Mouse (Mus musculus): Measurements from ENCODE around the gene Castor1. TPM values are rescaled to one million over a fixed set of nuclear protein-coding genes. Genes with fewer than 3 reads are reported as not detected.

Gene Castor1
- polyA plus RNA-seq, 1 experiment from 2014 or later, result 1.8 TPM

GRCm38 (mm10) chr11:4261188-4261494, 43.1 kb downstream of the Castor1 start:
- Histone ChIP-seq H3K27ac (peak overlapping the region; percentile 32), H3K9me3 (replicated peaks) (no peaks in the 10 kb centered on the region), H3K4me3 (no peak overlapping the region), H3K4me1 (peaks cover 48% of the 10 kb centered on the region), H3K36me3 (no peaks in the 10 kb centered on the region), H3K27me3 (ENCODE audit: low read depth, poor library complexity, severe bottlenecking) (peaks cover 35% of the 10 kb centered on the region)
- DNase-seq (ENCODE audit: low spot score), result peak; percentile 55
- 55% methylated on average over 7 of the region's 7 CpGs for WGBS

- DNase-seq (ENCODE audit: low spot score), result peak; percentile 31
- H3K27me3 ChIP-seq (ENCODE audit: low read depth, poor library complexity, severe bottlenecking), result peaks cover 43% of the 10 kb centered on the region
- 53% methylated on average over 5 of the region's 5 CpGs for whole genome bisulfite sequencing
- H3K4me1 ChIP-seq, result peaks cover 56% of the 10 kb centered on the region
- no peak overlapping the region for H3K27ac ChIP-seq
- no peaks in the 10 kb centered on the region for H3K36me3 ChIP-seq
- no peaks in the 10 kb centered on the region for H3K9me3 ChIP-seq (replicated peaks)
- no peak overlapping the region for H3K4me3 ChIP-seq
Observed at GRCm38 (mm10) chr11:4261969-4262368, 43.9 kb downstream of the Castor1 start.

- DNase-seq (ENCODE audit: low spot score), result peak; percentile 31
- Histone ChIP-seq H3K4me1 (peaks cover 61% of the 10 kb centered on the region), H3K36me3 (no peaks in the 10 kb centered on the region), H3K4me3 (no peak overlapping the region), H3K27me3 (ENCODE audit: low read depth, poor library complexity, severe bottlenecking) (peaks cover 52% of the 10 kb centered on the region), H3K27ac (peak overlapping the region; percentile 12; the same call in 1 of the 2 replicates), H3K9me3 (replicated peaks) (no peaks in the 10 kb centered on the region)
- WGBS, result 18% methylated on average over 7 of the region's 7 CpGs
Observed at GRCm38 (mm10) chr11:4262847-4263246, 44.8 kb downstream of the Castor1 start.

GRCm38 (mm10) chr11:4263296-4263695, 45.3 kb downstream of the Castor1 start:
- no peak overlapping the region for H3K4me3 ChIP-seq
- WGBS, result 26% methylated on average over 1 of the region's 1 CpGs
- H3K27me3 ChIP-seq (ENCODE audit: low read depth, poor library complexity, severe bottlenecking), result peaks cover 57% of the 10 kb centered on the region
- H3K4me1 ChIP-seq, result peaks cover 61% of the 10 kb centered on the region
- peak; percentile 30 for DNase-seq (ENCODE audit: low spot score)
- H3K36me3 ChIP-seq, result no peaks in the 10 kb centered on the region
- no peaks in the 10 kb centered on the region for H3K9me3 ChIP-seq (replicated peaks)
- H3K27ac ChIP-seq, result peak overlapping the region; percentile 12; the same call in 1 of the 2 replicates

GRCm38 (mm10) chr11:4264066-4264465, 46.0 kb downstream of the Castor1 start:
- H3K36me3 ChIP-seq, result no peaks in the 10 kb centered on the region
- no peak for DNase-seq (ENCODE audit: low spot score)
- H3K9me3 ChIP-seq (replicated peaks), result no peaks in the 10 kb centered on the region
- peaks cover 57% of the 10 kb centered on the region for H3K4me1 ChIP-seq
- H3K4me3 ChIP-seq, result no peak overlapping the region
- no peak overlapping the region for H3K27ac ChIP-seq
- WGBS, result 74% methylated on average over 7 of the region's 7 CpGs
- peaks cover 64% of the 10 kb centered on the region for H3K27me3 ChIP-seq (ENCODE audit: low read depth, poor library complexity, severe bottlenecking)

GRCm38 (mm10) chr11:4266271-4267201, 48.5 kb downstream of the Castor1 start:
- Histone ChIP-seq H3K27me3 (ENCODE audit: low read depth, poor library complexity, severe bottlenecking) (peaks cover 89% of the 10 kb centered on the region), H3K27ac (peak overlapping the region; percentile 77), H3K4me1 (peaks cover 49% of the 10 kb centered on the region), H3K36me3 (no peaks in the 10 kb centered on the region), H3K4me3 (peak overlapping the region; percentile 63), H3K9me3 (replicated peaks) (no peaks in the 10 kb centered on the region)
- peak; percentile 65 for DNase-seq (ENCODE audit: low spot score)
- WGBS, result under 1% methylated on average over 61 of the region's 61 CpGs

GRCm38 (mm10) chr11:4267202-4267578, 49.2 kb downstream of the Castor1 start:
- 3% methylated on average over 13 of the region's 13 CpGs for WGBS
- Histone ChIP-seq H3K36me3 (no peaks in the 10 kb centered on the region), H3K27ac (peak overlapping the region; percentile 77; the same call in 1 of the 2 replicates), H3K27me3 (ENCODE audit: low read depth, poor library complexity, severe bottlenecking) (peaks cover 90% of the 10 kb centered on the region), H3K4me3 (peak overlapping the region; percentile 63), H3K9me3 (replicated peaks) (no peaks in the 10 kb centered on the region), H3K4me1 (peaks cover 42% of the 10 kb centered on the region)
- no peak for DNase-seq (ENCODE audit: low spot score)

- Histone ChIP-seq H3K4me1 (peaks cover 29% of the 10 kb centered on the region), H3K4me3 (no peak overlapping the region), H3K27ac (no peak overlapping the region), H3K27me3 (ENCODE audit: low read depth, poor library complexity, severe bottlenecking) (peaks cover 80% of the 10 kb centered on the region), H3K36me3 (no peaks in the 10 kb centered on the region), H3K9me3 (replicated peaks) (no peaks in the 10 kb centered on the region)
- no peak for DNase-seq (ENCODE audit: low spot score)
- 85% methylated on average over 6 of the region's 6 CpGs for WGBS
Observed at GRCm38 (mm10) chr11:4268500-4268899, 50.5 kb downstream of the Castor1 start.

- Histone ChIP-seq H3K36me3 (no peaks in the 10 kb centered on the region), H3K9me3 (replicated peaks) (no peaks in the 10 kb centered on the region), H3K4me3 (no peak overlapping the region), H3K27ac (0 out of 2 replicates have a peak overlapping the region, but pooled peaks have one; percentile 31), H3K4me1 (peaks cover 22% of the 10 kb centered on the region), H3K27me3 (ENCODE audit: low read depth, poor library complexity, severe bottlenecking) (peaks cover 62% of the 10 kb centered on the region)
- DNase-seq (ENCODE audit: low spot score), result no peak
- 28% methylated on average over 20 of the region's 20 CpGs for WGBS
Observed at GRCm38 (mm10) chr11:4270744-4271459, 52.9 kb downstream of the Castor1 start.

- Histone ChIP-seq H3K36me3 (no peaks in the 10 kb centered on the region), H3K4me3 (no peak overlapping the region), H3K4me1 (peaks cover 22% of the 10 kb centered on the region), H3K27ac (no peak overlapping the region), H3K9me3 (replicated peaks) (no peaks in the 10 kb centered on the region), H3K27me3 (ENCODE audit: low read depth, poor library complexity, severe bottlenecking) (peaks cover 55% of the 10 kb centered on the region)
- 67% methylated on average over 11 of the region's 11 CpGs for WGBS
- DNase-seq (ENCODE audit: low spot score), result no peak
Observed at GRCm38 (mm10) chr11:4271544-4271943, 53.5 kb downstream of the Castor1 start.

Other genes with a start within 250 kb of the Castor1 start
- 0.13 and 0.25 TPM in 2 replicates for gene 4930556J24Rik, start 241.4 kb upstream of the Castor1 start, polyA plus RNA-seq (2016; fragmentation: Nextera tagmentation; extraction: Ambion mirVana)
- gene Gal3st1, start 234.6 kb upstream of the Castor1 start, polyA plus RNA-seq (2016; fragmentation: Nextera tagmentation; extraction: Ambion mirVana), result 0.55 and 1.8 TPM in 2 replicates
- 0.06 TPM in 1 of 2 replicates, not detected in the other for gene Sec14l4, start 186.8 kb upstream of the Castor1 start, polyA plus RNA-seq (2016; fragmentation: Nextera tagmentation; extraction: Ambion mirVana)
- not detected in 2 replicates for gene Sec14l3, start 153.4 kb upstream of the Castor1 start, polyA plus RNA-seq (2016; fragmentation: Nextera tagmentation; extraction: Ambion mirVana)
- 12.5 and 16.2 TPM in 2 replicates for gene Mtfp1, start 122.8 kb upstream of the Castor1 start, polyA plus RNA-seq (2016; fragmentation: Nextera tagmentation; extraction: Ambion mirVana)
- gene Sec14l2, start 94.8 kb upstream of the Castor1 start, polyA plus RNA-seq (2016; fragmentation: Nextera tagmentation; extraction: Ambion mirVana), result 1.5 and 2.7 TPM in 2 replicates
- 16.3 and 23.3 TPM in 2 replicates for gene Rnf215, start 83.0 kb upstream of the Castor1 start, polyA plus RNA-seq (2016; fragmentation: Nextera tagmentation; extraction: Ambion mirVana)
- gene Ccdc157, start 57.9 kb upstream of the Castor1 start, polyA plus RNA-seq (2016; fragmentation: Nextera tagmentation; extraction: Ambion mirVana), result 7.9 and 9.4 TPM in 2 replicates
- gene Sf3a1, start 57.9 kb upstream of the Castor1 start, polyA plus RNA-seq (2016; fragmentation: Nextera tagmentation; extraction: Ambion mirVana), result 101 and 105 TPM in 2 replicates
- 27.4 and 37.4 TPM in 2 replicates for gene Tbc1d10a, start 31.4 kb upstream of the Castor1 start, polyA plus RNA-seq (2016; fragmentation: Nextera tagmentation; extraction: Ambion mirVana)
- gene Osm, start 18.2 kb downstream of the Castor1 start, polyA plus RNA-seq (2016; fragmentation: Nextera tagmentation; extraction: Ambion mirVana), result not detected in 2 replicates
- gene Lif, start 39.3 kb downstream of the Castor1 start, polyA plus RNA-seq (2016; fragmentation: Nextera tagmentation; extraction: Ambion mirVana), result 0.05 and 0.06 TPM in 2 replicates
- 0.78 and 0.99 TPM in 2 replicates for gene Hormad2, start 222.9 kb downstream of the Castor1 start, polyA plus RNA-seq (2016; fragmentation: Nextera tagmentation; extraction: Ambion mirVana)